In the genomic region with DNA sequence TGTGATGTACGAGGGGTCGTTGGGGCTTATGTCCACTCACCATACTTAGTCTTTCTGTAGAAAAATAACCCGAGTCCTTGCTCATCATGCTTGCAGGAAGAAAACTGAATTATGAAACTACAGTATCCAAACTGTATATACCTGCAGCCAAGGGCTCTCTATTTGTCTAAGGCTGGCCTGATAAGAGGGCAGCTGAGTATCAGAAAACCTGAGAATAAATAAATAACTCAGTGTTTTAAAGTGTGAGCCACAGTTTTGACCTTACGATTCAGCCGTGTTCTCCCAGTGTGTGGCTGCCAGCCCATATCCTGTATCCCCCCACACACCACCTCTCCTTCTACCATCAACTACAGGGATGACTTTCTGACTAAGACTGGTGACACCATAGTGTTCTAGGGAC, we compare ENCODE assay signal across 16 mouse cellular contexts. TPM values are rescaled to one million over a fixed set of nuclear protein-coding genes. Genes with fewer than 3 reads are reported as not detected.
"Had no signal": no experiment of that assay in that cellular context is flagged by ENCODE, and none has a peak within 500 bp of the region (broad histone marks: within the 10 kb centered on the region; RNA-seq: fewer than 3 reads in every experiment).

No protein-coding gene starts in this region.

- ATAC-seq: liver, embryonic 12.5 days; midbrain, embryonic 13.5 days; midbrain, embryonic 16.5 days had no signal

- H3K4me2 ChIP-seq: liver, embryonic 12.5 days; lung, embryonic 14.5 days; midbrain, embryonic 11.5 days; midbrain, embryonic 13.5 days; neural tube, embryonic 12.5 days had no signal

- H3K9ac ChIP-seq: liver, embryonic 12.5 days; liver, embryonic 14.5 days; lung, embryonic 14.5 days; midbrain, embryonic 13.5 days; neural tube, embryonic 12.5 days had no signal

- H3K27me3 ChIP-seq: liver, embryonic 12.5 days; midbrain, embryonic 13.5 days; neural tube, embryonic 12.5 days had no signal

- H3K9me3 ChIP-seq: liver, embryonic 12.5 days; midbrain, embryonic 13.5 days; neural tube, embryonic 12.5 days had no signal

- H3K27ac ChIP-seq: liver, embryonic 12.5 days; liver, embryonic 14.5 days; midbrain, embryonic 13.5 days; neural tube, embryonic 12.5 days had no signal

- H3K4me1 ChIP-seq: liver, embryonic 12.5 days; midbrain, embryonic 13.5 days; neural tube, embryonic 12.5 days had no signal

- H3K36me3 ChIP-seq: liver, embryonic 12.5 days; midbrain, embryonic 13.5 days; neural tube, embryonic 12.5 days had no signal

- DNase-seq: lung, adult 18-20 months; lung, embryonic 14.5 days; lung, postnatal 10 days; lung, postnatal 4 days; right cerebral cortex, postnatal 14 days; thymus, adult 2 months; thymus, postnatal 25 days; thymus, postnatal 4 days had no signal

- H3K4me3 ChIP-seq: liver, embryonic 12.5 days; midbrain, embryonic 13.5 days; myocyte; neural tube, embryonic 12.5 days had no signal

RNA-seq across cellular contexts. Expression of a gene that starts 33.5 kb away (rescaled TPM):
- polyA plus RNA-seq: midbrain, embryonic 16.5 days; myocyte; neural tube, embryonic 14.5 days had no signal
